Mouse (Mus musculus): ENCODE results near the gene Tnfaip8l1. TPM values are rescaled to one million over a fixed set of nuclear protein-coding genes. Genes with fewer than 3 reads are reported as not detected.

Gene Tnfaip8l1
- total RNA-seq, 2 experiments from 2014 or later, result 5.4 to 7.0 TPM

- DNase-seq (ENCODE audit: low spot score in 2 of 2), result no peak
- Histone ChIP-seq H3K4me3 (no peak overlapping the region), H3K27ac (no peak overlapping the region)
- TF ChIP-seq CTCF (conservative IDR thresholded peaks at IDR 0.05), result no peak
Measured at GRCm38 (mm10) chr17:56128246-56128645, 34.0 kb upstream of the Tnfaip8l1 start.

GRCm38 (mm10) chr17:56131136-56131535 lies 31.1 kb upstream of the Tnfaip8l1 start:
- no peak for TF ChIP-seq CTCF (conservative IDR thresholded peaks at IDR 0.05)
- no peak for DNase-seq (ENCODE audit: low spot score in 2 of 2)
- H3K27ac ChIP-seq, result no peak overlapping the region
- H3K4me3 ChIP-seq, result no peak overlapping the region

GRCm38 (mm10) chr17:56131814-56132213 lies 30.5 kb upstream of the Tnfaip8l1 start:
- peak in 1 of 2 experiments; percentile 78 for DNase-seq (ENCODE audit: low spot score in 2 of 2)
- Histone ChIP-seq H3K4me3 (no peak overlapping the region), H3K27ac (no peak overlapping the region)
- peak; percentile 86 for TF ChIP-seq CTCF (conservative IDR thresholded peaks at IDR 0.05)

- TF ChIP-seq CTCF (conservative IDR thresholded peaks at IDR 0.05), result peak; percentile 99; the same call in 1 of the 2 replicates
- Histone ChIP-seq H3K4me3 (no peak overlapping the region), H3K27ac (no peak overlapping the region)
- peak in 1 of 2 experiments; percentile 66 for DNase-seq (ENCODE audit: low spot score in 2 of 2)
Measured at GRCm38 (mm10) chr17:56132661-56133060, 29.6 kb upstream of the Tnfaip8l1 start.

- H3K4me3 ChIP-seq, result peak overlapping the region; percentile 32
- no peak for TF ChIP-seq CTCF (conservative IDR thresholded peaks at IDR 0.05)
- peak overlapping the region; percentile 58 for H3K27ac ChIP-seq
- no peak for DNase-seq (ENCODE audit: low spot score in 2 of 2)
Measured at GRCm38 (mm10) chr17:56133457-56134363, 28.6 kb upstream of the Tnfaip8l1 start.

- peak; percentile 90 for TF ChIP-seq CTCF (conservative IDR thresholded peaks at IDR 0.05)
- peak overlapping the region; percentile 22 for H3K4me3 ChIP-seq
- peak overlapping the region; percentile 58 for H3K27ac ChIP-seq
- no peak for DNase-seq (ENCODE audit: low spot score in 2 of 2)
Measured at GRCm38 (mm10) chr17:56134463-56134971, 27.8 kb upstream of the Tnfaip8l1 start.

GRCm38 (mm10) chr17:56136558-56136957 lies 25.7 kb upstream of the Tnfaip8l1 start:
- no peak for DNase-seq (ENCODE audit: low spot score in 2 of 2)
- no peak for TF ChIP-seq CTCF (conservative IDR thresholded peaks at IDR 0.05)
- H3K27ac ChIP-seq, result no peak overlapping the region

GRCm38 (mm10) chr17:56137839-56138613 lies 24.3 kb upstream of the Tnfaip8l1 start:
- Histone ChIP-seq H3K27ac (peak overlapping the region; percentile 95; the same call in 1 of the 2 replicates), H3K4me3 (peak overlapping the region; percentile 64)
- TF ChIP-seq CTCF (conservative IDR thresholded peaks at IDR 0.05), result no peak
- no peak for DNase-seq (ENCODE audit: low spot score in 2 of 2)

More at GRCm38 (mm10) chr17:56136558-56136957, 25.7 kb upstream of the Tnfaip8l1 start:
- no peak overlapping the region for H3K4me3 ChIP-seq

- H3K4me3 ChIP-seq, result peak overlapping the region; percentile 64
- peak overlapping the region; percentile 95 for H3K27ac ChIP-seq
- no peak for DNase-seq (ENCODE audit: low spot score in 2 of 2)
- no peak for TF ChIP-seq CTCF (conservative IDR thresholded peaks at IDR 0.05)
Measured at GRCm38 (mm10) chr17:56139355-56139754, 22.9 kb upstream of the Tnfaip8l1 start.

GRCm38 (mm10) chr17:56139858-56140595 lies 22.2 kb upstream of the Tnfaip8l1 start, which contains the start of gene Sema6b:
Sema6b (minus strand) TSS chr17:56140343.
- peak; percentile 75 to 85 for DNase-seq (ENCODE audit: low spot score in 2 of 2)
- peak within 1 kb of the TSS; percentile 95 for H3K27ac ChIP-seq
- peak; percentile 26; the same call in 1 of the 2 replicates for TF ChIP-seq CTCF (conservative IDR thresholded peaks at IDR 0.05)
- H3K4me3 ChIP-seq, result peak within 1 kb of the TSS; percentile 64

- TF ChIP-seq CTCF (conservative IDR thresholded peaks at IDR 0.05), result no peak
- H3K27ac ChIP-seq, result peak overlapping the region; percentile 91
- peak overlapping the region; percentile 72 for H3K4me3 ChIP-seq
- peak; percentile 42 to 70 for DNase-seq (ENCODE audit: low spot score in 2 of 2)
Measured at GRCm38 (mm10) chr17:56141702-56142605, 20.3 kb upstream of the Tnfaip8l1 start.

Measured in layer of hippocampus, adult 2 months (tissue).